Mouse (Mus musculus): ENCODE data around the gene A730061H03Rik.

- TF ChIP-seq CTCF (IDR thresholded peaks at IDR 0.05; ENCODE audit: low read depth, low read length) (no peak), TAL1 (conservative IDR thresholded peaks at IDR 0.05; ENCODE audit: low read depth, low read length) (no peak), GATA1 (IDR thresholded peaks at IDR 0.05; ENCODE audit: borderline replicate concordance, low read length) (no peak), POLR2AphosphoS5 (IDR thresholded peaks at IDR 0.05; ENCODE audit: insufficient replicate concordance, low read depth, low read length) (no peak), GATA2 (IDR thresholded peaks at IDR 0.05; ENCODE audit: borderline replicate concordance, low read depth, low read length) (no peak)
Measured at GRCm38 (mm10) chr14:55608339-55608738, 48.1 kb upstream of the A730061H03Rik start.

Measured in G1E (cell line).